Comparison of ENCODE assay signal across 30 mouse cellular contexts in genomic region chr5:8374297-8374906, GRCm38 (mm10).
"Had no signal": no experiment of that assay in that cellular context is flagged by ENCODE, and none has a peak within 500 bp of the region (broad histone marks: within the 10 kb centered on the region; RNA-seq: fewer than 3 reads in every experiment).

No protein-coding gene starts in this region.

- H3K4me3 ChIP-seq: left cerebral cortex, adult 2 months; limb, embryonic 10.5 days; limb, embryonic 12.5 days; limb, embryonic 13.5 days; limb, embryonic 15.5 days; liver, embryonic 12.5 days; liver, embryonic 13.5 days; liver, embryonic 15.5 days; lung, embryonic 15.5 days; megakaryocyte, embryonic 14.5 days; midbrain, embryonic 10.5 days; midbrain, embryonic 12.5 days; midbrain, embryonic 15.5 days; myocyte; neural tube, embryonic 12.5 days had no signal

- ATAC-seq: liver, embryonic 12.5 days; lung, postnatal 0 days; midbrain, embryonic 15.5 days; midbrain, embryonic 16.5 days had no signal

- DNase-seq: left cerebral cortex, postnatal 4 days; liver; liver, embryonic 13.5 days; lung, adult 18-20 months; lung, adult 2 months; lung, embryonic 14.5 days; lung, postnatal 10 days; lung, postnatal 14 days; lung, postnatal 36 days; lung, postnatal 4 days; midbrain, embryonic 14.5 days had no signal

- H3K36me3 ChIP-seq: limb, embryonic 10.5 days; limb, embryonic 12.5 days; limb, embryonic 13.5 days; limb, embryonic 15.5 days; liver, embryonic 12.5 days; liver, embryonic 13.5 days; liver, embryonic 15.5 days; lung, embryonic 15.5 days; midbrain, embryonic 10.5 days; midbrain, embryonic 12.5 days; midbrain, embryonic 15.5 days; neural tube, embryonic 12.5 days had no signal

- H3K9me3 ChIP-seq: limb, embryonic 10.5 days; limb, embryonic 12.5 days; limb, embryonic 13.5 days; limb, embryonic 15.5 days; liver, embryonic 12.5 days; liver, embryonic 13.5 days; liver, embryonic 15.5 days; lung, embryonic 15.5 days; midbrain, embryonic 10.5 days; midbrain, embryonic 15.5 days; neural tube, embryonic 12.5 days had no signal

- H3K4me2 ChIP-seq: limb, embryonic 12.5 days; limb, embryonic 13.5 days; limb, embryonic 15.5 days; liver, embryonic 11.5 days; liver, embryonic 12.5 days; liver, embryonic 13.5 days; liver, embryonic 15.5 days; lung, embryonic 14.5 days; lung, embryonic 15.5 days; midbrain, embryonic 12.5 days; midbrain, embryonic 15.5 days; neural tube, embryonic 12.5 days had no signal

- H3K27ac ChIP-seq: left cerebral cortex, adult 2 months; limb, embryonic 10.5 days; limb, embryonic 12.5 days; limb, embryonic 13.5 days; limb, embryonic 15.5 days; liver, embryonic 12.5 days; liver, embryonic 13.5 days; liver, embryonic 14.5 days; liver, embryonic 15.5 days; lung, embryonic 15.5 days; macrophage; midbrain, embryonic 10.5 days; midbrain, embryonic 12.5 days; midbrain, embryonic 15.5 days; neural tube, embryonic 12.5 days had no signal

- H3K9ac ChIP-seq: limb, embryonic 12.5 days; limb, embryonic 13.5 days; limb, embryonic 15.5 days; liver, embryonic 12.5 days; liver, embryonic 13.5 days; liver, embryonic 14.5 days; liver, embryonic 15.5 days; lung, embryonic 14.5 days; lung, embryonic 15.5 days; midbrain, embryonic 12.5 days; midbrain, embryonic 15.5 days; neural tube, embryonic 12.5 days had no signal

- H3K4me1 ChIP-seq: limb, embryonic 10.5 days; limb, embryonic 12.5 days; limb, embryonic 13.5 days; limb, embryonic 15.5 days; liver, embryonic 12.5 days; liver, embryonic 13.5 days; liver, embryonic 15.5 days; lung, embryonic 15.5 days; megakaryocyte, embryonic 14.5 days; midbrain, embryonic 10.5 days; midbrain, embryonic 12.5 days; midbrain, embryonic 15.5 days; neural tube, embryonic 12.5 days had no signal

- H3K27me3 ChIP-seq: limb, embryonic 12.5 days; limb, embryonic 13.5 days; limb, embryonic 15.5 days; liver, embryonic 12.5 days; megakaryocyte, embryonic 14.5 days; midbrain, embryonic 12.5 days; midbrain, embryonic 15.5 days; neural tube, embryonic 12.5 days had no signal
